Mouse (Mus musculus) brown adipose tissue, adult 24 weeks (tissue): ENCODE data around the gene Atp5f1. TPM values are rescaled to one million over a fixed set of nuclear protein-coding genes. Genes with fewer than 3 reads are reported as not detected.
"Not testable (repeated sequence)": the region's sequence is repeated elsewhere in the genome, so short reads cannot be mapped to it uniquely, and the experiment has no call there.

Source experiments
- H3K27ac ChIP-seq: fragments of 200-500 bp; replicated peaks from 2 replicates; pipeline ENCODE4 v1.5.1; 2012; ENCODE audit warnings: low read depth, mild to moderate bottlenecking, low read length
- H3K4me1 ChIP-seq: fragments of 200-500 bp; 2 replicates; pipeline ENCODE4 v1.6.1; 2012; ENCODE audit warnings: low read length, mixed read lengths; ENCODE audit not compliant: control insufficient read depth, insufficient read depth, insufficient read length
- H3K4me3 ChIP-seq: fragments of 200-500 bp; 2 replicates; pipeline ENCODE4 v1.5.1; 2012; ENCODE audit warnings: low read depth, mild to moderate bottlenecking, low read length, moderate library complexity; ENCODE audit not compliant: insufficient read depth
- polyA plus RNA-seq: library from polyadenylated mRNA; stranded (reverse); fragments of >200 nt; gene quantifications from 2 replicates; pipeline ENCODE4 v1.2.4, GENCODE M21; 2012; ENCODE audit not compliant: missing spikeins, insufficient read depth, insufficient read length

Atp5f1 gene
- polyA plus RNA-seq = 1,766 and 2,018 TPM in 2 replicates

GRCm38 (mm10) chr3:105959999-105960398, at the start of gene Atp5f1:
TSS of gene Atp5f1 (minus strand) at chr3:105960099.
- Histone ChIP-seq H3K27ac (peak within 1 kb of the TSS; percentile 99), H3K4me3 (peak within 1 kb of the TSS; percentile 95), H3K4me1 (peaks cover 8% of the 10 kb centered on the region; the same call in 1 of the 2 replicates)

- H3K27ac ChIP-seq, H3K4me1 ChIP-seq, H3K4me3 ChIP-seq: not testable (repeated sequence)
Observed at GRCm38 (mm10) chr3:106003360-106003759, 43.5 kb upstream of the Atp5f1 start.

- Histone ChIP-seq H3K4me1 (no peaks in the 10 kb centered on the region), H3K27ac (no peak overlapping the region), H3K4me3 (no peak overlapping the region)
Observed at GRCm38 (mm10) chr3:106001416-106002370, 41.8 kb upstream of the Atp5f1 start.

GRCm38 (mm10) chr3:106000707-106001375, 40.9 kb upstream of the Atp5f1 start:
- no peak overlapping the region for H3K27ac ChIP-seq
- H3K4me3 ChIP-seq = no peak overlapping the region
- no peaks in the 10 kb centered on the region for H3K4me1 ChIP-seq

DNA sequence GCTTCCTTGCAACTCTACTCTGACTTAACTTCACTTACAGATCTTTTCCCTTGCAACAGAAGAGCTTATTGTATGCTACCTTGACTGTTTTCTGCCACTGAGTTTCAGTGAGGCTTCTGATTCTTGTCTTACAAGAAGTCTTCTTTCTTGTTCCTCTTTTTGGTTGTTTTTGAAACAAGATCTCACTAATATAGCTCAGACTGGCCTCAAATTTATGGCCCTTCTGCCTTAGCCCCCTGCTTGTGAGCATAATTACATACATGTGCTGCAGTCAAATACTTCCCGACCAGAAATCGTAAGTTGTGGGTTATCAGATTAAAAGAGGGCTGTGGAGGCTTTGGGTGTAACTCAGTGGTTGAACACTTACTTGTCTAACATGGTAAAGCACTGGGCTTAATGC, 34.8 kb upstream of the Atp5f1 start:
- Histone ChIP-seq H3K4me1 (no peaks in the 10 kb centered on the region), H3K27ac (no peak overlapping the region), H3K4me3 (no peak overlapping the region)

DNA sequence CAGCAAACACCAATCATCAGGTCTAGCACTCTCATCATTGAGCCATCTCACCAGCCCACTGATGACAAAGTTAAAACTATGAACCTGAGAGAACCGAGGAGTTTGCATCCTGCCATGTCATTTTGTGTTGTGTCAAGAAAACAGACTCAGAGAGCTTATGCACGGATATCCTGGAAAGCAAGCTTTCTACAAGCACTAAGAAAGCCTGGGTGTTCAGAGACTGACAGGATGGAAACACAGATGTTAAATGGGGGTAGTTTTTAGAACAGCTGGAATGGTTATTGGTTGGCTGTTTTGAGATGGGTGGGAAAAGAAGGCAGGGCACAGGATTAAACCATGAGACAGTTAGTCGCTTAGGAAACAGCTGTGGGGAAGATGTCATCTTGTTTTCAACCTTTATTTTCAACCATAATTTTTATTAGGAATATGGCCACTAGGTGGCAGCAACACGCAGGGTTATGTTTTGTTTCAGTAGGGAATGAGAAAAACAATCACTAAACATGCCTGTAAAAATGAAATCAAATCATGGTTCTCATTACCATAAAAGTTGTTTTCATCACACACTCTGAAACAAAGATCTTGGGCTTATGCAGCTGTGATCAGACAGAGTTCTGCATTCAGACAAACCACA, 31.9 kb upstream of the Atp5f1 start:
- Histone ChIP-seq H3K4me1 (no peaks in the 10 kb centered on the region), H3K4me3 (no peak overlapping the region)

GRCm38 (mm10) chr3:105989611-105990010, 29.7 kb upstream of the Atp5f1 start:
- not testable (repeated sequence) for H3K27ac ChIP-seq, H3K4me3 ChIP-seq, H3K4me1 ChIP-seq

More for the DNA sequence above, 31.9 kb upstream of the Atp5f1 start:
- H3K27ac ChIP-seq = no peak overlapping the region

GRCm38 (mm10) chr3:105974174-105974573, 14.3 kb upstream of the Atp5f1 start:
- Histone ChIP-seq H3K4me3 (no peak overlapping the region), H3K4me1 (no peaks in the 10 kb centered on the region), H3K27ac (no peak overlapping the region)

DNA sequence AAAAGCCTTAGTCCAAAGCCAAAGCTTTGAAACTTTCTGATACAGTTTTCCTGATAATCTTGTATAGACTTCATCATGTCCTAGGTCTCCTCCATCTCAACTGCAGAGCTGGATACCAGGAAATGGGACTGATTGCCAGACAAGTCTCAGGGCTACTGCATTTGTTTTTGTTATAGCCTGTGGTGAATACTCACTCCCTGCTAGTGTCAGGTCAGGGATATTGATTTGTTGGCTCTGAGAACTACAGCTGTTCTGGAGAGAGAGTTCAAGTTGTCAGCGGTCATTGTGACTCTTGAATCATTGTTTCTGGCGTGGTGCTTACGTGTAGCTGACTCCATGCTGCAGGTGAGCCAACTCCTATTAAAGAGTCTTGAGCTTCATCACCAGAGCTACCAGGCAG, 13.5 kb upstream of the Atp5f1 start, which contains the start of gene Ovgp1:
Gene Ovgp1 (plus strand): TSS at position 301 of the 400 bp plus-strand sequence.
- Histone ChIP-seq H3K27ac (no peak within 1 kb of the TSS), H3K4me3 (no peak within 1 kb of the TSS), H3K4me1 (no peaks in the 10 kb centered on the region)

DNA sequence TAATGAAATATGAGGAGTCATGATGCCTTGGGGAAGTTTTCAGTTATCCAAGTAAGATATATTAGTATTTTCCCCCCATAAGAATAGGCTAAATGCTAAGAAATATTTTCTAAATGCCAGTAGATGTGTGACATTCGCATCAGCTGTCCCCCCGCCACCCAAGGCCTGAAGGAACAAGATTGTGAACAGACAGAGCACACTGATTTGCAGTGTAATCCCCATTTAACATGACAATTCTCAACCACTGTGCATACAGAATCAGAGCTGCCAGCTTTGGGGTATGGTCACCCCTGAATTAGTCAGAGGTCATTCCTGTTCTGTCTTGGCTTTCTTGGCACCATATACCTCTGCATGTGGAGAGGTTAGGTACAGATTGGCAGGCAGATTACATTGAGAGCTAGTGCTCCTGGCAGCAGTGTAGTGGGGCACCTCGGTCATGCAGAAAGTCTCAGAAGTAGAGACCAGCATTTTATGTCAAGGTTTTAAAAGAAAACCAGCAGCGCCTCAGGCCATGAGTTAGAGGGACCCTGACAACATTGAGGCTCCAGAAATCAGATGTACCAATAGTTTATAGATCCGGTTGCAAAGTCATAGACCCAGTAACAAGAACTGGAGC, 12.0 kb upstream of the Atp5f1 start:
- Histone ChIP-seq H3K27ac (no peak overlapping the region), H3K4me1 (no peaks in the 10 kb centered on the region), H3K4me3 (no peak overlapping the region)

DNA sequence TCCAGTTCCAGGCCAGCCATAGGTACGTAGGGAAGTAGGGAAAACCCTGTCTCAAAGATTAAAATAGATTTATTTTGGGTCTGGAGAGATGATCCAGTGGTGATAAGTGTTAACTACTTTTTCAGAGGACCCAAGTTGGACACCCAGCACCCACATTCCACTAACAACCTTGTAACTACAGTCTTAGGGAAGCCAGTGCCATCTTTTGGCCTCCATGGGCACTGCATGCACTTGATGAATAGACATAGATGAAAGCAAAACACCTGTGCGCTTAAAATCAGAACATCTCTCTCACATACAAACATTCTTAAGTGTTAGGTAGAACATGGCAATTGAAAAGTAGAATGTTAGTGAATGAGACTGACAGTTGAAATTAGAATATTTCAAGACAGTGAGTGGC, 801 bp upstream of the Atp5f1 start:
- Histone ChIP-seq H3K4me1 (peaks cover 8% of the 10 kb centered on the region; the same call in 1 of the 2 replicates), H3K27ac (no peak overlapping the region), H3K4me3 (no peak overlapping the region)

DNA sequence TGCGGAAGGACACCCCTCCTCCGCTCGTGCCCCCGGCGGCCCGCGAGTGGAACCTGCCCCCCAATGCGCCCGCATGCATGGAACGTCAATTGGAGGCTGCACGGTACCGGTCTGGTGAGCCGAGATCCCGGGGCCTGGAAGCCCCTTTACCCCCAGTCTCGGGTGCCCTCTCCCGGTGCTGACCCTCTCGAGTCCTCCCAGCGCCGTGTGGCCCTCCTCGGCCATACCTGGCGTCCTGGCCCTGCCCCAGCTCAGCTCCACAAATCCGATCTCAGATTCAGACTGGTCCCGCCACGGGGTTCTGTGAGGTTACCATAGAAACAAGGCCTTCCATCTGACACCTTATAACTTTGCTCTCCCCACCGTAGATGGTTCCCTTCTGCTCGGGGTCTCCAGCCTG, 314 bp downstream of the Atp5f1 start:
- H3K4me3 ChIP-seq = peak overlapping the region; percentile 95
- H3K4me1 ChIP-seq = peaks cover 8% of the 10 kb centered on the region; the same call in 1 of the 2 replicates
- H3K27ac ChIP-seq = peak overlapping the region; percentile 31

DNA sequence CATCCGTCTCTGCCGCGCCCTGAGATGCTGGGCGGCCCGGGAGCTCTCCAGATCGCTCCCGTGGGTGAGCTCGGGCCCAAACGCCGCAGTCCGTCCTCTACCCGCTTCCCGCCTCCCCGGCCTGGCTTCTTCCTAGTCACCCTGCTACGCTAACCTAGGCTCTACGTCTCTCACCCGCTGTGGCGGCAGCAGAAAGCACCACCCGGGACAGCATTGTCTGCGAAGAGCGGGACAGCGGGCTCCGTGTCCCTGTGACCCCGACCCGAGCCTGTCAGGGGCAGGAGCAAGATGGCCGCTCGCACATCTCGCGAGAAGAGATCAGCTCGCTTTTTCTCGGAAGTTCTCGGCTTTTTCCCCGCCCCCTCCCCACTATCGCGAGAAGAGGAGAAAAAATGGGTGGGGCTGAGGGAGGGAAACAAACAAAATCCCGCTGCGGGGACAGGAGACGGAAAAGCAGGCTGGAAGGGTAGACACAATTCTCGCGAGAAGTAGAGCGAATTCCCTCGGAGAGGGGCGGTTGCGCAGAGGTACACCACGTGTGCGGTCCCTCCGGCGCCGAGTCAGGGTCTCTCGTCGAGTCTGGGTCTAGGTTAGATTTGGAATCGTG, 822 bp downstream of the Atp5f1 start, which contains the start of gene Wdr77:
Gene Wdr77 (plus strand): TSS at position 396 of the 607 bp plus-strand sequence.
- Histone ChIP-seq H3K4me1 (peaks cover 8% of the 10 kb centered on the region; the same call in 1 of the 2 replicates), H3K27ac (peak within 1 kb of the TSS; percentile 99), H3K4me3 (peak within 1 kb of the TSS; percentile 95)

DNA sequence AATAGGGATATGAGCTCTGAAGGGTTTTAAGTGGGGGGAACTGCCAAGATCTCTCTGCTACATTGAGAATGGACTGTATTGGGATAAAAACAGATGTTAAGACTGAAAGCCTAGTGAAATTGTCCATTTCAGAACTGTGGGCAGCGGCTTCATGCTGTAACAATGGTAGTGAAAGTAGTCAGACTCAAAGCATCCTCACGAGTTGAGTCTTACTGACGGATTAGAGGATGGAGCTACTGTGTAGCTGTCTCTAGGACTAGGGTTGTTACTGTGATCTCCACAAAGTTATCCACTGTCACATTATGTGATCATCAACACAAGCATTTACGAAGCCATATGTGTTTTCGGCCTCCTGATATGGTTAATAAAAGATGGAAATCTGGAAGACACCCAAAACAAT, 1.7 kb downstream of the Atp5f1 start:
- H3K4me3 ChIP-seq = peak overlapping the region; percentile 89
- H3K4me1 ChIP-seq = peaks cover 8% of the 10 kb centered on the region; the same call in 1 of the 2 replicates
- peak overlapping the region; percentile 99 for H3K27ac ChIP-seq
